Mouse (Mus musculus) gastrocnemius, postnatal 10 days (tissue): Measurements from ENCODE around the gene Rassf4. TPM values are rescaled to one million over a fixed set of nuclear protein-coding genes. Genes with fewer than 3 reads are reported as not detected.
A peak's percentile ranks its signal among the peaks of the same experiment; 100 is the strongest.

Experiments
- DNase-seq: peaks from one replicate; pipeline ENCODE4 v3.0.0; 2021; ENCODE audit warnings: mixed read lengths
- long read RNA-seq, 2 experiments: library from polyadenylated mRNA; stranded (forward); transcript quantifications; one replicate each; pipeline ENCODE4 v2.0.0; 2021
- total RNA-seq, 2 experiments: library from RNA; stranded (reverse); gene quantifications; 2 replicates each; pipeline ENCODE4 v1.2.3; 2021

Gene Rassf4
- total RNA-seq = 10 to 100 TPM in 1 of 2 experiments, 1 to 10 TPM in 1; 8.0 to 10.5 TPM
- long read RNA-seq, experiment 1, full-length matches to known transcripts = 2 of 2 reads
- long read RNA-seq, experiment 1, partial matches to known transcripts = 0 of 2 reads
- long read RNA-seq, experiment 1, other reads (novel, unspliced or antisense) = 0 of 2 reads
- long read RNA-seq, experiment 2, full-length matches to known transcripts = 4 of 5 reads
- long read RNA-seq, experiment 2, partial matches to known transcripts = 0 of 5 reads
- long read RNA-seq, experiment 2, other reads (novel, unspliced or antisense) = 1 of 5 reads

- DNase-seq = peak; percentile 86
Observed at GRCm38 (mm10) chr6:116673471-116674282, at the start of gene Rassf4. Rassf4 (minus strand) TSS chr6:116673952.

GRCm38 (mm10) chr6:116718920-116719319, 45.2 kb upstream of the Rassf4 start:
- DNase-seq = no peak

DNA sequence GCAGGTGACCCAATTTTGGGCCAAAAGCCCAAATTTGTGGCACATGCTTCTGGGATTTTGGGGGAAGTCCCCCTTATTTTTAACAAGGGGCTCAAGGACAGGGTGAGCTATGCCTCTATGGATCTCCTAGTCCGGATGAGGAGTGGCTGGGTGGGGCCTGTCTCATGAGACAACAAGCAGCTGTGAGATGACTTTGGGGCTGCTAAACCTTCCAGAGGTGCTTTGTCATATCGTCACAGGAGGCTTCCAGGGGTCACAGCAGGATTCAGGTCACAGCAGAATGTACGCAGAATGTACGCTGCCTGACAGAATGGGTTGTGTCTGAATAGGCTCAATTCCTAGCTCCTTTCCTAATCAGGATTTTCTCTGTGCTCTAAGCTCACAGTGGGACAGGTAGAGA, 44.6 kb upstream of the Rassf4 start:
- DNase-seq = no peak

GRCm38 (mm10) chr6:116717851-116718250, 44.1 kb upstream of the Rassf4 start:
- no peak for DNase-seq

GRCm38 (mm10) chr6:116716666-116717065, 42.9 kb upstream of the Rassf4 start, which contains the start of gene Tmem72:
Tmem72 (minus strand) TSS chr6:116716913.
- DNase-seq = no peak

- no peak for DNase-seq
Observed at GRCm38 (mm10) chr6:116715166-116715565, 41.4 kb upstream of the Rassf4 start.

DNA sequence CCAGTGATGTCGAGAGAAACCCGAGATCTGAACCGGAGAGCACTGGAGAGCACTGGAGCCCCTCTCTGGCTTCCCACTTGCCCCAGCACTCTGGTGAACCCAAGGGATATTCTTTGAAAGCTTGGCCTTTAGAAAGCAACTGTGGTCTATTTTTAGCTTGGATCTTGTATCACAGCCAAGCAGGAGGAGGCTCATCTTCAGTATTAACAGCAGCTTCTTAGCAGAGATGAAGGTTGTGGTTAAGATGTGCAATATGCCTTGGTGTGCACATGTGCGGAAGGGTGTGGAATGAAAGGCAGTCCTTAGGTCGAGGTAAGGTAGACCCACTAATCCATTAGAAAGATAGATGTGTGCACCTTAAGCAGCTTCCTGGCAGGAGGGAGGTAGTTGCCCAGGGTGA, 40.8 kb upstream of the Rassf4 start:
- DNase-seq = no peak

- DNase-seq = no peak
Observed at GRCm38 (mm10) chr6:116713966-116714365, 40.2 kb upstream of the Rassf4 start.

GRCm38 (mm10) chr6:116712503-116712902, 38.8 kb upstream of the Rassf4 start:
- DNase-seq = no peak

DNA sequence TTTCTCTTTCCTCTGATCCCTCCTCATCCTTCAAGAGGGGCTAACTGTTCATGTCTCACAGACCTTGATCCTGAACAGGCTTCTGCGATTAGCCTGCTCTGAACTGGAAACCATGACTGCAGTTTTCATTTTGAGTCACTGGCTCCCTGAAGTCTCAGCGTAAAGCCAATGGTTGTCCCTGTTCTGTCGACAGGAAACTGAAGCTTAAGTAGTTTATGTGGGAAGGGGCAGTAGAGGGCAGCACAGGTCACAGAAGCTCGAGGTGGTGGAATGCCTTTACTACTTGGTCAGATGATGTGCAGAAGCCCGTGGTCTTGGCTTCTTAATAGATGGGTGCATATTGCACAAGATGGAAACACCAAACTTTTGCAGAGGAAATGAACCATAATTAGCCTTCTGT, 38.3 kb upstream of the Rassf4 start:
- DNase-seq = no peak

DNA sequence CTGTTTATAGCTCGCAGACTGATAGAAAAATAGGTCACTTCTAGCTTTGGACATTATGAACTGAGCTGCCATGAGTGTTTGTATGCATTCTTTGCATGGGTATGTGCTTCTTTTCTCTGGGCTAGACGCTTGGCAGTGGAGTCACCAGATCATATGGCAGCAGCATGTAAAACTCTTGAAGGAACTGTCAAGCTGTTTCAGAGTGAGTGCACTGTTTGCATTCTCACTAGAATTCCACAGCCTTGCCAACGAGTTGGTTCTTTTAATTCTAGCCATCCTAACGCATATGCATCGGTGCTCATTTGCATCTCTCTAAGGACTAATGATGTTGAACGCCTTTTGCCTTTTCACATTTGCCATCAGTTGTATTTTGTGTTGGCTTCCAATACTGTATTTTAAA, 30.6 kb upstream of the Rassf4 start:
- DNase-seq = no peak

DNA sequence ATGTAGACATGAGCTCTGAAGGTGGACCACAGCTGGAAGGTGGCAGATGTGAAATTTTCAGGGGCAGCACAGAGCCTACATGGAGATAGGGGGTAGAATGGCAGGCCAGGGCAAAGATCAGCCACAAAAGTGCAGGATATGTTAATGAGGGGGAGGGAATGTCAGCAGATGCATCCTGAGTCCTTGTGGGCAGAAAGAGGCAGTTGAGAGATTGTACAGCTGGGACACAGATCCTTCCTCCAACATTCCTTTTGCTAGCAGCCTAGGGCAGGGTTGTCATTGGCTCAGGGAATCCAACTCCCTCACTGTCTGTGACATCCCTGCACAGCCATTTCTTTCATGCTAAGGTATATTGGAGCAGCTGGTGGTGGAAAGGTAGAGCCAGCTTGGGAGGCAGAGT, 27.1 kb upstream of the Rassf4 start:
- no peak for DNase-seq

- DNase-seq = no peak
Observed at GRCm38 (mm10) chr6:116697896-116698425, 24.2 kb upstream of the Rassf4 start.

- DNase-seq = no peak
Observed at GRCm38 (mm10) chr6:116697413-116697812, 23.7 kb upstream of the Rassf4 start.

- DNase-seq = no peak
Observed at GRCm38 (mm10) chr6:116694346-116694745, 20.6 kb upstream of the Rassf4 start.

- DNase-seq = no peak
Observed at GRCm38 (mm10) chr6:116693639-116694038, 19.9 kb upstream of the Rassf4 start.

- no peak for DNase-seq
Observed at GRCm38 (mm10) chr6:116682317-116682716, 8.6 kb upstream of the Rassf4 start.

- no peak for DNase-seq
Observed at GRCm38 (mm10) chr6:116679563-116680288, 6.0 kb upstream of the Rassf4 start.

DNA sequence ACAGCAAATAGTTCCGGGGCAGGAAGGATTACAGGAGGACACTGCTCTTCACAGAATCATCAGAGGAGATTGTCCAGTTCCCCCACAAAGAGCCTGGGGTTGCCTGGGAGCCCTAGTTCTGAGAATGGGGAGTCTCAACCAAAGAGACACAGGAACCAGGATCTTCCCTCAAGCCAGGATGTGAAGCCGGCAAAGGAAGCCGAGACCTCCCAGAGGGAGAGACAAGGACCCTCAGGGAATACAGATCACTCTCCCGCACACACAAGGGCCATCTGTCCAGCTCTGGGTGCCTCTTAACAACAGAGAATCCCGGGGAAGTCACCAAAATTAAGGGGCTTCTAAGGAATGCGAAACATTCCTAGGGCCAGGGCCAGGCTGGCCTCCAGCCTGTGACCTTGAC, 3.6 kb upstream of the Rassf4 start:
- DNase-seq = no peak

DNA sequence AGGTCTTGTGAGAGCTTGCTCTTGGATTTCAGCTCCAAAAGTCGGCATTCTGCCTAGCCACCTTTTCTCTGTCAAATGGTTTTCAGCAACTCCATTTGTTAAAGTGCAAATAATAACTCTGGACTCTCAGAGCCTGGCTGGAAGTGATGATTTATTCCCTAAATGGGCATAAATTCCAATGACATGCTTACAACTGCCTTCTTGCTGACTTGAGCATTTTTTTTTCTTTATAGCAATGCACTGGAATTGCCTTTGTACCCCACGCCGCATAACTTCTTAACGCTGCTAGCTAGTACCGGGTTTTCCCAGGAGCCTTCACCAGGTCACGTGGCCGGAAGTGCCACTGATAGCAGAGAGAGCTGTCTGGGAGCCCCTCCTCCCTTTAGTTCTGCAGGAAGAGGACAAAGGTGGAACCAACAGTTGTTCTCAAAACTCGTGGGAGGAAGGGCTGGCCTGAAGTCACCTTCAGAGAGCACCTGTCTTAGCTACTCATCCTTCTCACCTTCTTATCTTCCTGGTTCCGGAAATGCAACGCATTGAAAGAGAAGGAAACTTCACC, 2.7 kb upstream of the Rassf4 start:
- no peak for DNase-seq

GRCm38 (mm10) chr6:116674283-116674886, 633 bp upstream of the Rassf4 start:
- DNase-seq = no peak

- no peak for DNase-seq
Observed at GRCm38 (mm10) chr6:116672349-116672748, 1.4 kb downstream of the Rassf4 start.
